In the genomic region with DNA sequence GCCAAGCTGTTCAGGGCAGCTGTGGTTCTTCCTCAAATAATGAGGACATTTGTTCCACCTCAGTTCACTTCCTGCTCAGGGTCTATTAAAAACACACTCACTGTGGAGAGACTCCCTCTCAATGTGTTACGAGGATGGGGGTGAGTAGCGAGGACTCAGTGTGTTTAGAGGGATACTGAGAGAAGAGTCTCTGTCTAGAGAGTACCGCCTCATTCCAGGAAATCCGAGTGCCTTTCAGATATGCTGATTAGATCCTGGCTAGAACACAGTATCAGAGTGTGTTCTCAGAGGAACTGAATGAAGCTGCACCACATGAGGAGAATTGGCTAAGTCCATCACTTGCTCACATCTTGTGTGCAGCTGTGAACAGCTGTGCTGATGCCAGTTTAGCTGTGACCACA, we compare ENCODE assay signal across 11 mouse cellular contexts.
DNase-seq lines count a peak whose midpoint lies in the region; ATAC-seq and TF ChIP-seq lines count a peak whose summit lies in the region.
"Had no signal": no experiment of that assay in that cellular context is flagged by ENCODE, and none has a peak within 500 bp of the region (broad histone marks: within the 10 kb centered on the region; RNA-seq: fewer than 3 reads in every experiment).

No protein-coding gene starts in this region.

- H3K9ac ChIP-seq in kidney, embryonic 15.5 days = no peak overlapping the region
- no peak overlapping the region for H3K9ac ChIP-seq in midbrain, embryonic 15.5 days

- H3K4me3 ChIP-seq in kidney, embryonic 15.5 days (replicated peaks) = no peak overlapping the region
- H3K4me3 ChIP-seq in kidney, adult 2 months (ENCODE audit: insufficient read depth, low read depth, low read length) = no peak overlapping the region
- H3K4me3 ChIP-seq in midbrain, embryonic 15.5 days = no peak overlapping the region
- H3K4me3 ChIP-seq: heart, adult 2 months had no signal

- no peaks in the 10 kb centered on the region for H3K27me3 ChIP-seq in kidney, embryonic 15.5 days
- no peaks in the 10 kb centered on the region for H3K27me3 ChIP-seq in kidney, adult 2 months (replicated peaks; ENCODE audit: control insufficient read depth, insufficient read depth, low read length)
- H3K27me3 ChIP-seq in midbrain, embryonic 15.5 days (replicated peaks) = no peaks in the 10 kb centered on the region
- H3K27me3 ChIP-seq: Patski had no signal

- no peak overlapping the region for H3K4me2 ChIP-seq in kidney, embryonic 15.5 days
- no peak overlapping the region for H3K4me2 ChIP-seq in midbrain, embryonic 15.5 days

- H3K36me3 ChIP-seq in kidney, embryonic 15.5 days = no peaks in the 10 kb centered on the region
- no peaks in the 10 kb centered on the region for H3K36me3 ChIP-seq in kidney, adult 2 months (ENCODE audit: control insufficient read depth, insufficient read depth, low read length)
- H3K36me3 ChIP-seq in midbrain, embryonic 15.5 days (replicated peaks) = no peaks in the 10 kb centered on the region

- no peak for DNase-seq in kidney, adult 2 months
- DNase-seq in brain, adult 2 months (ENCODE audit: low read depth, low spot score) = peak; percentile 53
- peak; percentile 6 to 17 for DNase-seq in frontal cortex, postnatal 36 days (ENCODE audit: low spot score in 2 of 2)
- DNase-seq in lung, postnatal 36 days = peak; percentile 10
- DNase-seq: cerebellum, adult 11-12 months had no signal

- TF ChIP-seq POLR2A in kidney, adult 2 months (IDR thresholded peaks at IDR 0.05; ENCODE audit: low read depth, low read length) = no peak

- no peaks in the 10 kb centered on the region for H3K9me3 ChIP-seq in kidney, embryonic 15.5 days (replicated peaks)
- H3K9me3 ChIP-seq in midbrain, embryonic 15.5 days = no peaks in the 10 kb centered on the region

- 12% methylated on average over 4 of the region's 4 CpGs for WGBS in kidney, embryonic 15.5 days
- 26% methylated on average over 4 of the region's 4 CpGs for WGBS in kidney, adult 2 months
- WGBS in midbrain, embryonic 15.5 days = 47% methylated on average over 4 of the region's 4 CpGs

- H3K4me1 ChIP-seq in kidney, embryonic 15.5 days = 0 out of 2 replicates have a peak, but pooled peaks cover 7% of the 10 kb centered on the region
- no peaks in the 10 kb centered on the region for H3K4me1 ChIP-seq in kidney, adult 2 months (ENCODE audit: control insufficient read depth, insufficient read depth, low read length)
- H3K4me1 ChIP-seq in midbrain, embryonic 15.5 days = no peaks in the 10 kb centered on the region

- peak; percentile 82 for ATAC-seq in kidney, embryonic 15.5 days (replicated peaks; ENCODE audit: low FRiP score)
- ATAC-seq in megakaryocyte-erythroid progenitor cell, adult 5-6 weeks (replicated peaks; ENCODE audit: low FRiP score, low TSS enrichment, poor library complexity, severe bottlenecking) = no peak
- no peak for ATAC-seq in erythroid progenitor cell, adult 5-6 weeks (replicated peaks; ENCODE audit: low FRiP score, poor library complexity, severe bottlenecking)
- ATAC-seq in midbrain, embryonic 15.5 days (replicated peaks) = no peak
- ATAC-seq: Patski had no signal

- H3K27ac ChIP-seq in kidney, embryonic 15.5 days = 0 out of 2 replicates have a peak overlapping the region, but pooled peaks have one; percentile 41
- H3K27ac ChIP-seq in kidney, adult 2 months (ENCODE audit: insufficient read depth, low read depth, low read length) = no peak overlapping the region
- H3K27ac ChIP-seq in midbrain, embryonic 15.5 days = no peak overlapping the region
- H3K27ac ChIP-seq: heart, adult 2 months had no signal

- no peak for TF ChIP-seq CTCF in kidney, adult 2 months (conservative IDR thresholded peaks at IDR 0.05; ENCODE audit: insufficient read depth, insufficient read length, low read depth, low read length)
